Mouse (Mus musculus) limb, embryonic 13.5 days (tissue): ENCODE results near the gene Lin28a. TPM values are rescaled to one million over a fixed set of nuclear protein-coding genes. Genes with fewer than 3 reads are reported as not detected.

Experiments used
- ATAC-seq: fragments of 200-750 bp; cut with Nextera tagmentation; 2 replicates; pipeline ENCODE4 v1.8.0; 2017; ENCODE audit warnings: low read depth, moderate number of reproducible peaks, moderate TSS enrichment; ENCODE audit not compliant: low FRiP score
- H3K27ac ChIP-seq: fragments of 300-500 bp; sonication (generic); 2 replicates; pipeline ENCODE4 v1.5.1; 2015; ENCODE audit warnings: inconsistent platforms, mild to moderate bottlenecking, moderate library complexity
- H3K27me3 ChIP-seq: fragments of 300-500 bp; sonication (generic); 2 replicates; pipeline ENCODE4 v1.6.1; 2015; ENCODE audit warnings: mild to moderate bottlenecking, inconsistent platforms
- H3K36me3 ChIP-seq: fragments of 300-500 bp; sonication (generic); 2 replicates; pipeline ENCODE4 v1.6.1; 2015; ENCODE audit warnings: inconsistent platforms, mild to moderate bottlenecking, moderate library complexity
- H3K4me1 ChIP-seq: fragments of 300-500 bp; sonication (generic); 2 replicates; pipeline ENCODE4 v1.6.1; 2015; ENCODE audit warnings: inconsistent platforms
- H3K4me2 ChIP-seq: fragments of 300-500 bp; sonication (generic); replicated peaks from 2 replicates; pipeline ENCODE4 v1.6.1; 2015; ENCODE audit warnings: inconsistent platforms, mild to moderate bottlenecking, moderate library complexity
- H3K4me3 ChIP-seq: fragments of 300-500 bp; sonication (generic); 2 replicates; pipeline ENCODE4 v1.5.1; 2015; ENCODE audit warnings: moderate library complexity, mild to moderate bottlenecking, inconsistent platforms
- H3K9ac ChIP-seq: fragments of 300-500 bp; sonication (generic); 2 replicates; pipeline ENCODE4 v1.6.1; 2015; ENCODE audit warnings: mild to moderate bottlenecking, inconsistent platforms
- H3K9me3 ChIP-seq: fragments of 300-500 bp; sonication (generic); 2 replicates; pipeline ENCODE4 v1.6.1; 2016; ENCODE audit warnings: inconsistent platforms
- WGBS: fragments of 180-500 bp; shearing (Covaris S2); methylation state at CpG from one replicate; pipeline ENCODE4 v1.1.7; 2015; 5-methylcytosine and 5-hydroxymethylcytosine counted together
- polyA plus RNA-seq: library from polyadenylated mRNA; unstranded; fragments of >200 nt; fragmentation: Nextera tagmentation; extraction: Ambion mirVana; gene quantifications from 2 replicates; pipeline ENCODE4 v1.2.1, GENCODE M21; 2015

Lin28a gene
- polyA plus RNA-seq, 1 experiment from 2014 or later: 0.14 TPM

DNA sequence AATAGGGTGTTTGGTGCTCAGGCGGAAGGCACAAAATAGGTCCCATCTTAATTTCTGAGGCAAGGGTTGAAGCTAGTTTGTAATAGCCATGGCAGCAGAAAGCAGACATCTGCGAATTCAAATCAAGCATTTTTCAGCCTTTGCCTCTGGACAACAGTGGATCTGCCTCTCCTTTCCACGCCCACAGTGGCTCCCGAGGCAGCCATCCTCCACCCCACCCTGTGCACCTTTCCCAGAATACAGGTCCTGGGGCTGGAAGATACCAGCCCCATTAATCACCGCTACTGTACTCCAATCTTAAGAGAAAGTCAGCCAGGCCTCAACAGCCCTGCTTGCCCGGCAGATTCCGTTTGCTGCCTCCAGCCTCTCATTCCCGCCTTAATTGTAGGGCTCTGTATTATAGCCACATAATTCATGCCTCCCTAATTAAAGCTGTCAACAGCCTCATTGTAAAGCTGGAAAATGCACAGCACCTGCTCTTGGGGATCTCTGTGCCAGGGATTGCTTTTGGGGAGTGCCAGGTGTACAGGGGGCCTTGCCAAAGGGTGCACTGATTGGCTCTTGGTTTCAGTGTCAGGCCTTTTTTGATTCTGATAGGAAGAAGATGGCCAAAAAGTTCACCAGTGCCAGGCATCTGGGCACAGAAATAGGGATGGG is 49.4 kb downstream of the Lin28a start:
- Histone ChIP-seq H3K27me3 (no peaks in the 10 kb centered on the region), H3K4me3 (peak overlapping the region; percentile 64), H3K9me3 (no peaks in the 10 kb centered on the region), H3K4me1 (peaks cover 25% of the 10 kb centered on the region), H3K27ac (peak overlapping the region; percentile 99; the same call in 1 of the 2 replicates), H3K9ac (peak overlapping the region; percentile 97; the same call in 1 of the 2 replicates), H3K36me3 (peaks cover 53% of the 10 kb centered on the region), H3K4me2 (peak overlapping the region; percentile 79)
- no peak for ATAC-seq
- 40% methylated on average over 8 of the region's 8 CpGs for WGBS

DNA sequence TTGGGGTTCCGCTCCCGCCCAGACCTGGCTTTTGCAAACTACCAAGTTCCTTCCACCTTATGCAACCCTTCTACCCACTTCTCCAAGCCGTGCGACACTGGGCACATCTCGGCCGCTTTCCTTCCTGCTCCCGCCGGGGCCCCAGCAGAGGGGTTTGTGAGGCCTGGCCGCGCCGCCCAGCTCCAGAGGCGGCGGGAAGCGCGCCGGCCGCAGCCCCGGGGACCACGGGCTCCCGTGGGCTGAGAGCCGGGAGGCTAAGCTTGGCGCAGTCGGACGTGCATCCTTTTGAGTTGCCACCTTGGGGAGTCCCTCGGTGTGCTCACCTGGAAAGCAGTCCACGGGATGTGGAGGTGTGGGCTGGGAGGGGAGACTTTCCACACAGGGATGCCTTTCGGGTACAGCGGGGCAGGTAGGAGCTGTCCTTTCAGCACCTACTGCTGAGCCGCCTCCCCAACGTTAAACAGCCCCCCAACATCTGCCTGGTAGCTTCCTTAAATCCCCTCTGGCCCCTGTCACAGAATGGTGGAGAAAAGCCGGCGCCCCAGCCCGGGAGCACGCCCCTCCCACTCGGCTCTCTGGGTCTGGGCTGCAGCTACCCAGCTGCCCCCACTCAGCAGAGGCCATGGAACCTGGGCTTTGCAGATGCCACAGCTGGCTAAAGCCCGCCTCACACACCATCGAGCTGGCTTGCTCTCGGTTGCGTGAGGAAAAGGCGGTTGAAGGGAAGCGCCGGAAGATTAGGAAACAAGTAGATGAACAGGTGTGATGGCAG is 50.3 kb downstream of the Lin28a start, which contains the start of gene Hmgn2:
Gene Hmgn2, minus strand, starts transcription at position 501 of the 772 bp plus-strand sequence.
- peak within 1 kb of the TSS; percentile 99 for H3K27ac ChIP-seq
- H3K27me3 ChIP-seq: no peaks in the 10 kb centered on the region
- H3K9ac ChIP-seq: peak within 1 kb of the TSS; percentile 97
- peak within 1 kb of the TSS; percentile 79 for H3K4me2 ChIP-seq
- peaks cover 58% of the 10 kb centered on the region for H3K36me3 ChIP-seq
- H3K9me3 ChIP-seq: no peaks in the 10 kb centered on the region
- peaks cover 25% of the 10 kb centered on the region for H3K4me1 ChIP-seq
- 0% methylated on average over 41 of the region's 42 CpGs for WGBS
- peak; percentile 55 for ATAC-seq
- peak within 1 kb of the TSS; percentile 64 for H3K4me3 ChIP-seq

DNA sequence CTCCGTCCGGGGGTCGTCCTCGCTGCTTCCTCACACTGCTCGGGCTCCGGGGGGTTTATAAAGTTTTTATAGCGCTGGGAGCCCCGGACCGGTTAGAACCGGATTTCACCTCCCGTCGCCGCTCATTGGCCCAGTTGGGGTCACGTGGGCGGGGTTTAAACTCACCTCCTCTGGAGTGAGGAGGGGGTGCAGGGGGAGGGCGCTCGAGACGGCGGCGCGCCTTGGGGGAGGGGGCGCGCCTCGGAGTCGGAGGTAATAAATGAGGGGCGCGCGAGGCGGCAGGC is 50.8 kb downstream of the Lin28a start:
- peaks cover 25% of the 10 kb centered on the region for H3K4me1 ChIP-seq
- WGBS: 0% methylated on average over 26 of the region's 29 CpGs
- H3K9ac ChIP-seq: peak overlapping the region; percentile 97
- peak overlapping the region; percentile 64 for H3K4me3 ChIP-seq
- no peaks in the 10 kb centered on the region for H3K27me3 ChIP-seq
- peak; percentile 88 for ATAC-seq
- H3K9me3 ChIP-seq: no peaks in the 10 kb centered on the region
- H3K36me3 ChIP-seq: peaks cover 60% of the 10 kb centered on the region
- peak overlapping the region; percentile 99 for H3K27ac ChIP-seq
- H3K4me2 ChIP-seq: peak overlapping the region; percentile 79

DNA sequence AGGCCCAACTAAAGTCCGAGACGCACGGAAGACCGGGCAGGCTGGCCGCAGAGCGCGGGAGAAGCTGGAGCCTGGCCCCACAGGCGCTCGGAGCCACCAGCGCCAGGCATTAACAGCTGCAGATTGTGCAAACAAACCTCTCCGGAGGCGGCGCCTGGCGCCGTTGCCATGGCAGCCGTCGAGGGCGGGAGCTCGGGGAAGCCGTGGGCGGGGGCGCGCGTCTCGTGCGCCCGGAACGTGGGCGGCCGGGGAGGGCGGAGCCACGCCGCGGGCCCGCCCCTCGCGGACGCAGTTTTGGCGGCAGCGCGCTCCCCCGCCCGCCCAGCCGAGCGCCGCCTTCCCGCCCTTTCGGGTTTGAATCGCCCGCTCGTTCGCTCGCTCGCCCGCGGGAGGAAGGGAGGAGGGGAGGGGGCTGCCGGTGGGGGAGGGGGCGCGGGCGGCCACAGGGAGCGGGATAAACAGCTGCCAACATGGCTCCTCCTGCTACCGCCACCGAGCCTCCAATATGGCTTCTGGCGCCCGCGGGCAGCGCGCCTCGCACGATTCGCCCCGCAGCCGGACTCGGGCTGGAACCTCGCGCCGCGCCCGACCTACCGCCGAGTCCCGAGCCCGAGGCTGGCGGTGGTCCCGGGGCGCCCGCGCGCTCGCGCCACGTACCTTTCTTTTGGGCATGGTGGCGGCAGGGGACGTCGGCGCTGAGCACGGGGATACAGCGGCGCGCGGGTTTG is 51.3 kb downstream of the Lin28a start:
- peaks cover 25% of the 10 kb centered on the region for H3K4me1 ChIP-seq
- H3K27me3 ChIP-seq: no peaks in the 10 kb centered on the region
- ATAC-seq: peak; percentile 73
- H3K9me3 ChIP-seq: no peaks in the 10 kb centered on the region
- H3K9ac ChIP-seq: peak overlapping the region; percentile 97
- H3K4me3 ChIP-seq: peak overlapping the region; percentile 64
- peak overlapping the region; percentile 99 for H3K27ac ChIP-seq
- H3K36me3 ChIP-seq: peaks cover 59% of the 10 kb centered on the region
- peak overlapping the region; percentile 79 for H3K4me2 ChIP-seq
- under 1% methylated on average over 68 of the region's 101 CpGs for WGBS

DNA sequence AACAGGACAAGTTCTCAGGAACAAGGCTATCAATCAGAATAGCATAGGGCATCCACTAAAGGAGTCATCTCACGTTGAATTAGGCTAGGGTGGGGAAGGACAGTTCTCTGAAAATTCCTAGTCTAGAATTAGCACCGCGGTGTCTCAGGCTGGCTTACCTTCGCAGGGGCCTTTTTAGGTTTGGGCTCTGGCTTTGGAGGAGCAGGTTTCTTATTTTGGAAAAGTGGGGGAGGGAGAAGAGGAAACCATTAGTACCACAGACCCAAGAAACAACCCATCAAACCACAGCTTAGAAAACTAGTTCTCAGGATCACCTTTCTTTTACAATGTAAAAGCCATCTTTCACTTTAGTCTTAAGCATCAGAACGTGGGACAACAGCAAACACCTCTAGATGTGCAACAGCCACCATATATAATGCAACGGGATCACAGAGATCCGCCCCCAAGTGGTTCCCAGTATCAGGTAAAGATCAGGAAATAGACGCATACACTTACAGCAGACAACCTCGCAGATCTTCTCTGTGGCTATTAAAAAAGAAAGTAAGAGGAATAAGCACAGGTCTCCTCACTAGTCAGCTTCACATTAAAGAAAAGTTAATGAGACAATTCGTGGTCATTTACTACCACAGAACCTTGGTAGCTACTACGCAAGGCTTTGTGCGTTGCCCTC is 52.2 kb downstream of the Lin28a start:
- no peaks in the 10 kb centered on the region for H3K9me3 ChIP-seq
- peaks cover 25% of the 10 kb centered on the region for H3K4me1 ChIP-seq
- no peaks in the 10 kb centered on the region for H3K27me3 ChIP-seq
- H3K27ac ChIP-seq: 0 out of 2 replicates have a peak overlapping the region, but pooled peaks have one; percentile 99
- no peak for ATAC-seq
- peak overlapping the region; percentile 97 for H3K9ac ChIP-seq
- 47% methylated on average over 12 of the region's 12 CpGs for WGBS
- H3K36me3 ChIP-seq: peaks cover 52% of the 10 kb centered on the region
- H3K4me2 ChIP-seq: peak overlapping the region; percentile 79
- peak overlapping the region; percentile 64 for H3K4me3 ChIP-seq

DNA sequence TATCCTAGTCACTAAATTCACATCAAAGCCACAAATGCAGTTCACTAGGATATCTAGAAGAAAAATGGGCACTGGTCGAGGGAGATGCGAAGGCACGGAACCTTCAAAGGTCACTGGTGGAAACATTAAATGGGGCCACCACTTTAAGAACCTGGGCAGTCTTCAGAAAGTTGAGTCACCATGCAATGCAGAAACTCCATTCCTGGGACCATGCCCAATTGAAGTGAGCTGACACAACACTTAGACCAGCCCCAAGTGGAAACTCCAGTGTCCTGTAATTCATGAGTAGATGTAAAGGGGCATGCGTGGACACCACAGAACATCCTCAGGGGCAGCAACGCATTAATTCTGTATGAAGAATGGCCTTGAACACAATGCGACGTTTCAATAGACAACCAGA is 56.1 kb downstream of the Lin28a start:
- H3K9me3 ChIP-seq: no peaks in the 10 kb centered on the region
- ATAC-seq: no peak
- H3K4me2 ChIP-seq: no peak overlapping the region
- no peak overlapping the region for H3K9ac ChIP-seq
- H3K36me3 ChIP-seq: peaks cover 37% of the 10 kb centered on the region
- no peaks in the 10 kb centered on the region for H3K27me3 ChIP-seq
- WGBS: 88% methylated on average over 7 of the region's 7 CpGs
- no peak overlapping the region for H3K27ac ChIP-seq
- H3K4me1 ChIP-seq: peaks cover 13% of the 10 kb centered on the region
- no peak overlapping the region for H3K4me3 ChIP-seq

DNA sequence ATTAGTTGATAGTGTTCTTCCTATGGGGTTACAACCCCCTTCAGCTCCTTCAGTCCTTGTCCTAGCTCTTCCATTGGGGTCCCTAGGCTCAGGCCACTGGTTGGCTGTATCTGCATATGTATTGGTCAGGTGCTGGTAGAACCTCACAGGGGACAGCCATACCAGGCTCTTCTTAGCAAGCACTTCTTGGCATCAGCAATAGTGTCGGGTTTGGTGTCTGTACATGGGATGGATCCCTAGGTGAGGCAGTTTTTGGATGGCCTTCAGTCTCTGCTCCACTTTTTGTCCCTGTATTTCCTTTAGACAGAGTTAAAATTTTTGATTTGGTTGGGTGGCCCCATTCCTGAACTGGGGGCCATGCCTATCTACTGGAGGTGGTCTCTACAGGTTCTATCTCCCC is 59.8 kb downstream of the Lin28a start:
- no peak for ATAC-seq
- peaks cover 15% of the 10 kb centered on the region for H3K36me3 ChIP-seq
- H3K4me1 ChIP-seq: no peaks in the 10 kb centered on the region
- no peak overlapping the region for H3K9ac ChIP-seq
- no peak overlapping the region for H3K27ac ChIP-seq
- WGBS: 82% methylated on average over 1 of the region's 1 CpGs
- no peak overlapping the region for H3K4me2 ChIP-seq
- no peaks in the 10 kb centered on the region for H3K27me3 ChIP-seq
- no peaks in the 10 kb centered on the region for H3K9me3 ChIP-seq
- no peak overlapping the region for H3K4me3 ChIP-seq

DNA sequence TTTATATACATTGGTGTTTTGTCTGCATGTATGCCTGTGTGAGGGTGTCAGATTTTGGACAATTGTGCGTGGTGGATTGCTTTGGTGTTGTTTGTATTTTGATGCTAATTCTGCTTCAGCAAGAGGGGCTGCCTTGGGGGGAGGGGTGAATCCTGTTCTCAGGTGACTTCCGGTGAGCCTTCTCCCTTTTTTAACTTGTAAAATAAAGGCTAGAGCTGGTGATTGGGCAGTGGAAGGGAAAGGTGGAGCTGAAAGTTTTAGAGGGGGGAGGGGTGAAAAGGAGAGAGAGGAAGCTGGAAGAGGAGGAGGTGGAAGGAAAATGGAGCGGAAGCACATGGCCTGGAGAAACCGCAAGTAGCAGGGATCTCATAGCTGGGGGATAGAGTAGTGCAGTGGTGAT is 62.3 kb downstream of the Lin28a start:
- Histone ChIP-seq H3K9ac (no peak overlapping the region), H3K9me3 (no peaks in the 10 kb centered on the region), H3K27ac (no peak overlapping the region), H3K27me3 (no peaks in the 10 kb centered on the region), H3K36me3 (no peaks in the 10 kb centered on the region), H3K4me1 (no peaks in the 10 kb centered on the region), H3K4me3 (no peak overlapping the region), H3K4me2 (no peak overlapping the region)
- ATAC-seq: no peak
- WGBS: 73% methylated on average over 4 of the region's 4 CpGs

Other genes with a start within 250 kb of the Lin28a start
- gene Rps6ka1, start 131.0 kb downstream of the Lin28a start, polyA plus RNA-seq: 38.4 and 42.2 TPM in 2 replicates
- gene Hmgn2, start 50.2 kb downstream of the Lin28a start, polyA plus RNA-seq: 2,551 and 2,596 TPM in 2 replicates
- 45.1 and 45.6 TPM in 2 replicates for gene Dhdds, start 17.9 kb downstream of the Lin28a start, polyA plus RNA-seq
- gene Zfp683, start 35.0 kb upstream of the Lin28a start, polyA plus RNA-seq: not detected in 2 replicates
- gene Crybg2, start 42.0 kb upstream of the Lin28a start, polyA plus RNA-seq: 4.9 and 5.4 TPM in 2 replicates
- gene Cd52, start 76.2 kb upstream of the Lin28a start, polyA plus RNA-seq: 10.6 and 11.4 TPM in 2 replicates
- 13.6 and 14.3 TPM in 2 replicates for gene Ubxn11, start 83.7 kb upstream of the Lin28a start, polyA plus RNA-seq
- gene Sh3bgrl3, start 109.9 kb upstream of the Lin28a start, polyA plus RNA-seq: 420 and 444 TPM in 2 replicates
- gene Cep85, start 168.3 kb upstream of the Lin28a start, polyA plus RNA-seq: 33.3 and 34.9 TPM in 2 replicates
- not detected in 2 replicates for gene Gm7534, start 184.2 kb upstream of the Lin28a start, polyA plus RNA-seq
- 0.23 TPM in 1 of 2 replicates, not detected in the other for gene Catsper4, start 208.5 kb upstream of the Lin28a start, polyA plus RNA-seq
- gene Cnksr1, start 219.6 kb upstream of the Lin28a start, polyA plus RNA-seq: 1.8 and 2.0 TPM in 2 replicates
- 0.23 and 0.66 TPM in 2 replicates for gene E130218I03Rik, start 224.8 kb upstream of the Lin28a start, polyA plus RNA-seq
- 15.6 and 17.8 TPM in 2 replicates for gene Zfp593, start 226.8 kb upstream of the Lin28a start, polyA plus RNA-seq
- not detected in 2 replicates for gene Gm30191, start 228.1 kb upstream of the Lin28a start, polyA plus RNA-seq
- gene Grrp1, start 235.3 kb upstream of the Lin28a start, polyA plus RNA-seq: 4.7 and 5.3 TPM in 2 replicates